Mouse (Mus musculus) liver, postnatal 0 days (tissue): ENCODE measurements around the gene Ankrd61. TPM values are rescaled to one million over a fixed set of nuclear protein-coding genes. Genes with fewer than 3 reads are reported as not detected.

Source experiments
- ATAC-seq: fragments of 200-750 bp; cut with Nextera tagmentation; 2 replicates; pipeline ENCODE4 v1.8.0; 2017; ENCODE audit warnings: mild to moderate bottlenecking, moderate library complexity
- DNase-seq: peaks from one replicate; pipeline ENCODE4 v3.0.0-alpha.2; 2016
- H3K27ac ChIP-seq: fragments of 300-500 bp; sonication (generic); 2 replicates; pipeline ENCODE4 v1.5.1; 2014; ENCODE audit warnings: antibody characterized with exemption, moderate library complexity, mild to moderate bottlenecking, low read depth
- H3K27me3 ChIP-seq: fragments of 300-500 bp; sonication (generic); 2 replicates; pipeline ENCODE4 v1.6.1; 2014; ENCODE audit warnings: low read length, control low read depth, mixed read lengths; ENCODE audit not compliant: insufficient read depth
- H3K36me3 ChIP-seq: fragments of 300-500 bp; sonication (generic); replicated peaks from 2 replicates; pipeline ENCODE4 v1.6.1; 2014; ENCODE audit warnings: mild to moderate bottlenecking, control low read depth, low read length, moderate library complexity, mixed read lengths; ENCODE audit not compliant: insufficient read depth
- H3K4me1 ChIP-seq: fragments of 300-500 bp; sonication (generic); 2 replicates; pipeline ENCODE4 v1.6.1; 2014; ENCODE audit warnings: antibody characterized with exemption, mild to moderate bottlenecking, control low read depth; ENCODE audit not compliant: insufficient read depth
- H3K4me2 ChIP-seq: fragments of 300-500 bp; sonication (generic); 2 replicates; pipeline ENCODE4 v1.6.1; 2014; ENCODE audit warnings: low read depth, mild to moderate bottlenecking, low read length, moderate library complexity, mixed read lengths
- H3K4me3 ChIP-seq: fragments of 300-500 bp; sonication (generic); 2 replicates; pipeline ENCODE4 v1.5.1; 2014; ENCODE audit warnings: low read depth, low read length
- H3K9ac ChIP-seq: fragments of 300-500 bp; sonication (generic); replicated peaks from 2 replicates; pipeline ENCODE4 v1.6.1; 2014; ENCODE audit warnings: mild to moderate bottlenecking, moderate library complexity
- H3K9me3 ChIP-seq: fragments of 300-500 bp; sonication (generic); 2 replicates; pipeline ENCODE4 v1.6.1; 2016; ENCODE audit warnings: mild to moderate bottlenecking, control low read depth, low read length, mixed read lengths
- CTCF ChIP-seq: sonication (generic); IDR thresholded peaks from 2 replicates; pipeline ENCODE4 v1.5.1; 2016; ENCODE audit warnings: antibody characterized with exemption, low read depth
- EP300 ChIP-seq: IDR thresholded peaks from 2 replicates; pipeline ENCODE4 v1.6.1; 2016; ENCODE audit warnings: antibody characterized with exemption, low read depth, mild to moderate bottlenecking
- WGBS: fragments of 180-500 bp; shearing (Covaris S2); extraction: QIAGEN DNeasy Blood & Tissue Kit; methylation state at CpG from one replicate; pipeline ENCODE4 v1.1.7; 2014; ENCODE audit not compliant: insufficient replicate concordance; 5-methylcytosine and 5-hydroxymethylcytosine counted together
- polyA plus RNA-seq: library from polyadenylated mRNA; unstranded; fragments of >200 nt; fragmentation: Nextera tagmentation; extraction: Ambion mirVana; gene quantifications from 2 replicates; pipeline ENCODE4 v1.2.1, GENCODE M21; 2015

Ankrd61 gene
- polyA plus RNA-seq, 1 experiment from 2014 or later = not detected

- Histone ChIP-seq H3K4me1 (peaks cover 16% of the 10 kb centered on the region), H3K27me3 (no peaks in the 10 kb centered on the region), H3K27ac (no peak overlapping the region), H3K9me3 (no peaks in the 10 kb centered on the region), H3K4me2 (no peak overlapping the region), H3K4me3 (no peak overlapping the region), H3K36me3 (peaks cover 69% of the 10 kb centered on the region), H3K9ac (no peak overlapping the region)
- peak; percentile 47 for ATAC-seq
- no peak for TF ChIP-seq CTCF
- TF ChIP-seq EP300 = peak; percentile 61
- WGBS = 53% methylated on average over 4 of the region's 4 CpGs
- no peak for DNase-seq
Measured at GRCm38 (mm10) chr5:143903813-143904212, 6.3 kb upstream of the Ankrd61 start.

DNA sequence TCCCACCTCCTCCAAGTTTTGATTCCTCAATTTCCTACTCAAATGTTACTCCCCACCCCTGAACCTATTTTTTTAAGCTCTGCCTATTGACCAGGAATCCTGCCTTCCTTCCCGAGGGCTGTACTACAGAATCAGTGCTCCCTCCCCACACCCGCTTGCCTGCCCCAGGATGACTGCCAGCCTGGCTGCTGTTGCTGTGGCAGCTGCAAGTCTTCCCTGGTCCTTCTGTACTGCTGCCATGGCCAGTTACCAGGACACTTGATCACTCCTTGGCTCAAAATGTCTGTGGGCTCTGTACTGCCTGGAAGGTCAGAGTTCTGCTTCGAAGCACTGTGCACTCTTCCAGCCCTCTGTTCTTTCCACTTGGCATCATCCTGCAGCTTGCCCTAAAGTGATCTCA, 4.6 kb upstream of the Ankrd61 start:
- Histone ChIP-seq H3K27me3 (no peaks in the 10 kb centered on the region), H3K36me3 (peaks cover 86% of the 10 kb centered on the region), H3K9me3 (no peaks in the 10 kb centered on the region), H3K4me3 (no peak overlapping the region), H3K4me1 (no peaks in the 10 kb centered on the region; the same call in 1 of the 2 replicates), H3K4me2 (no peak overlapping the region), H3K9ac (no peak overlapping the region), H3K27ac (no peak overlapping the region)
- DNase-seq (no peak), ATAC-seq (no peak)
- TF ChIP-seq EP300 = no peak
- TF ChIP-seq CTCF = no peak
- WGBS = 89% methylated on average over 3 of the region's 3 CpGs

DNA sequence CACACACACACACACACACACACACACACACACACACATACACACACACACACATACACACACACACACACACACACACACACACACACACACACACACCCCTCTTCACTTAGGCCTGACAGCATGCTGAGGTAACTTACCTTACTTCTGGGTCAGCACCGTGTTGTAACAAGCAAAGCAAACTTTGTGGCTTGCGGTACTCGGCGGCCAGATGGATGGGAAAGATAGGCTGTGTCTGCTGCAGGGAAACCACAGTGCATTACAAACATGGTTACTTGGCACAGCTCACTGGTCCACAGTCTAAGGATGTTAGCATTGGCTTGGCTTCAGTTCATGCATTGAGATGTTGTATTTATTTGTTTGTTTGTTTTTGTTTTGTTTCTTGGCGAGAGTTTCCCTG, 4.1 kb downstream of the Ankrd61 start:
- no peak overlapping the region for H3K27ac ChIP-seq
- no peaks in the 10 kb centered on the region; the same call in 1 of the 2 replicates for H3K4me1 ChIP-seq
- no peaks in the 10 kb centered on the region for H3K27me3 ChIP-seq
- ATAC-seq (peak; percentile 78), DNase-seq (peak; percentile 45)
- no peak overlapping the region for H3K4me2 ChIP-seq
- no peak overlapping the region for H3K9ac ChIP-seq
- no peak for TF ChIP-seq CTCF
- no peak for TF ChIP-seq EP300
- 19% methylated on average over 5 of the region's 5 CpGs for WGBS
- H3K9me3 ChIP-seq = no peaks in the 10 kb centered on the region
- H3K4me3 ChIP-seq = no peak overlapping the region
- H3K36me3 ChIP-seq = peaks cover 92% of the 10 kb centered on the region

- WGBS = 58% methylated on average over 9 of the region's 9 CpGs
- Histone ChIP-seq H3K27me3 (no peaks in the 10 kb centered on the region), H3K9ac (no peak overlapping the region), H3K4me2 (no peak overlapping the region), H3K27ac (no peak overlapping the region), H3K36me3 (peaks cover 92% of the 10 kb centered on the region), H3K9me3 (no peaks in the 10 kb centered on the region), H3K4me3 (no peak overlapping the region), H3K4me1 (no peaks in the 10 kb centered on the region; the same call in 1 of the 2 replicates)
- TF ChIP-seq EP300 (no peak), CTCF (peak; percentile 18; the same call in 1 of the 2 replicates)
- no peak for ATAC-seq
- DNase-seq = no peak
Measured at GRCm38 (mm10) chr5:143892255-143892886, 5.1 kb downstream of the Ankrd61 start.

DNA sequence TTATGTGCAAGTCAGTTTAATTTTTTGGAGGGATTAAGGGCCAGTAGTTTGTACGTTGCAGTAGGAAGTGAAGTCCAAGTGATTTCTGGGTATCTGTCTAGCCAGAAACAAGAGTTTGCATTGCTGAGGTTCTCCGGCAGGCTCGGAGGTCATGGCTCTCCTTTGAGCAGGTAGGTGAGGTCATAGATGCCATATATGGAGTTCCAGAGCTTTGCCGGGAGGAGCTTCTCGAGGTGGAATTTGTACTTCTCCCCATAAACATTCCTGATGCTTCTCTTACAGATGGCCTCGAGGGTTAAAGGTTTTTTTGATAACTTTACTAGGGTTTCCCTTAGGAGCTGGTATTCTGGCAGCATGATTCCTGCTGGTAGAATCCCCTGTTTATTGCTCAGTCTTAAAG, 6.7 kb downstream of the Ankrd61 start:
- Histone ChIP-seq H3K27ac (no peak overlapping the region; the same call in 1 of the 2 replicates), H3K4me1 (no peaks in the 10 kb centered on the region; the same call in 1 of the 2 replicates), H3K27me3 (no peaks in the 10 kb centered on the region), H3K9me3 (peaks cover 3% of the 10 kb centered on the region), H3K4me3 (no peak overlapping the region), H3K4me2 (no peak overlapping the region), H3K9ac (no peak overlapping the region), H3K36me3 (peaks cover 93% of the 10 kb centered on the region)
- WGBS = 64% methylated on average over 6 of the region's 6 CpGs
- DNase-seq (no peak), ATAC-seq (peak; percentile 38; the same call in 1 of the 2 replicates)
- TF ChIP-seq CTCF (no peak), EP300 (no peak)

- 94% methylated on average over 3 of the region's 3 CpGs for WGBS
- no peak for ATAC-seq
Measured at GRCm38 (mm10) chr5:143885274-143885673, 12.2 kb downstream of the Ankrd61 start.

More at GRCm38 (mm10) chr5:143885274-143885673, 12.2 kb downstream of the Ankrd61 start:
- H3K27ac ChIP-seq = no peak overlapping the region
- H3K9ac ChIP-seq = no peak overlapping the region
- no peaks in the 10 kb centered on the region for H3K27me3 ChIP-seq
- peaks cover 98% of the 10 kb centered on the region for H3K36me3 ChIP-seq
- no peak for DNase-seq
- TF ChIP-seq EP300 = no peak
- TF ChIP-seq CTCF = no peak
- H3K4me1 ChIP-seq = no peaks in the 10 kb centered on the region
- H3K9me3 ChIP-seq = peaks cover 7% of the 10 kb centered on the region
- H3K4me3 ChIP-seq = no peak overlapping the region
- H3K4me2 ChIP-seq = no peak overlapping the region
